Mouse (Mus musculus): ENCODE data around the gene Galnt17. TPM values are rescaled to one million over a fixed set of nuclear protein-coding genes. Genes with fewer than 3 reads are reported as not detected.

Galnt17 gene
- polyA plus RNA-seq, 1 experiment from 2014 or later: 1.1 TPM

GRCm38 (mm10) chr5:131177851-131178250, 130.4 kb downstream of the Galnt17 start:
- H3K4me1 ChIP-seq: no peaks in the 10 kb centered on the region

DNA sequence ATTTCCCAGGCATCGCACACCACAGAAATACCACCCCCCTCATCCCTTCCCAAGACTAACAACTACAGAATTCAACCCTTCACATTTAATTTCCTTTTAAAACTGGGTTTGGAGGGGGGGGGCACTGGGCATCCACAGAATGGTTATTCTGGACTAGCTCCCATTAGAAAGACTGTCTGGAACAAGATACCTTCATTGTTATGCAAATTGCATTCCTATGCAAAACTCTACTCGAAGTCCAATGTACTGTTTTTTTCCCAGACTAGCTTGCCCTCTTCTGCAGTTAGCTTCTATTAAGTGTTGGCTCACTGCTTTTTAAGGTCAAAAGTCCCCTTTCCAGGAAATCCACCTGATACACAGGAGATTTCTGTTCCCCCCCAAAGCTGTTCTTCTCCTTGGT, 131.1 kb downstream of the Galnt17 start:
- 53% methylated on average over 2 of the region's 2 CpGs for WGBS
- Histone ChIP-seq H3K27ac (no peak overlapping the region), H3K9ac (no peak overlapping the region), H3K27me3 (no peaks in the 10 kb centered on the region), H3K4me3 (no peak overlapping the region), H3K4me1 (no peaks in the 10 kb centered on the region), H3K4me2 (no peak overlapping the region), H3K9me3 (no peaks in the 10 kb centered on the region), H3K36me3 (no peaks in the 10 kb centered on the region)
- ATAC-seq (ENCODE audit: borderline replicate concordance, extremely low read depth, low FRiP score, low TSS enrichment): no peak

More at GRCm38 (mm10) chr5:131177851-131178250, 130.4 kb downstream of the Galnt17 start:
- no peak for ATAC-seq (ENCODE audit: borderline replicate concordance, extremely low read depth, low FRiP score, low TSS enrichment)
- H3K4me3 ChIP-seq: no peak overlapping the region
- no peak overlapping the region for H3K9ac ChIP-seq
- WGBS: 47% methylated on average over 7 of the region's 7 CpGs
- H3K36me3 ChIP-seq: no peaks in the 10 kb centered on the region
- no peak overlapping the region for H3K27ac ChIP-seq
- H3K9me3 ChIP-seq: no peaks in the 10 kb centered on the region
- no peaks in the 10 kb centered on the region for H3K27me3 ChIP-seq
- H3K4me2 ChIP-seq: no peak overlapping the region

GRCm38 (mm10) chr5:131169186-131169585, 139.1 kb downstream of the Galnt17 start:
- H3K27ac ChIP-seq: no peak overlapping the region
- H3K27me3 ChIP-seq: no peaks in the 10 kb centered on the region
- no peak overlapping the region for H3K4me3 ChIP-seq
- H3K4me2 ChIP-seq: no peak overlapping the region
- WGBS: 45% methylated on average over 6 of the region's 6 CpGs
- ATAC-seq (ENCODE audit: borderline replicate concordance, extremely low read depth, low FRiP score, low TSS enrichment): no peak
- H3K4me1 ChIP-seq: no peaks in the 10 kb centered on the region
- H3K9ac ChIP-seq: no peak overlapping the region
- H3K9me3 ChIP-seq: no peaks in the 10 kb centered on the region
- no peaks in the 10 kb centered on the region for H3K36me3 ChIP-seq

DNA sequence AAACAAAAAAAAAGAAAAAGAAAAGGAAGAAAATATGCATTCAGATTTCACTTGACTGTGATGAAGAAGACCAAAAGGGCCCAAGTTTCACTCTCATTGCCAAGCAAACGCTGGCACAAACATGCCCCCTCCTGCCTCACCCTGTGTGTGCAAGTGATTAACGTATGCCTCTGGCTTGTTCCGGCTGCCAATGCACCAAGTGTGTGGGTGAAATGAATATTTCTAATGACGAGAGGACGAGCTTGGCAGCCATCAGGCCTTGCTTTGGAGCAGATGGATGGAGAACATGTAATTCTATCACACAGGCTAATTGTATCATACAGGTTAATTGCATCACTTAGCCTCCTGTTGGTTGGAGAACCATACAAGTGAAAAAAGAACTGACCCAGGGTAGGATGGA, 140.9 kb downstream of the Galnt17 start:
- Histone ChIP-seq H3K27ac (no peak overlapping the region), H3K4me3 (no peak overlapping the region), H3K9me3 (no peaks in the 10 kb centered on the region), H3K27me3 (no peaks in the 10 kb centered on the region), H3K4me1 (no peaks in the 10 kb centered on the region), H3K36me3 (no peaks in the 10 kb centered on the region), H3K9ac (no peak overlapping the region), H3K4me2 (no peak overlapping the region)
- WGBS: 66% methylated on average over 5 of the region's 5 CpGs
- ATAC-seq (ENCODE audit: borderline replicate concordance, extremely low read depth, low FRiP score, low TSS enrichment): no peak

DNA sequence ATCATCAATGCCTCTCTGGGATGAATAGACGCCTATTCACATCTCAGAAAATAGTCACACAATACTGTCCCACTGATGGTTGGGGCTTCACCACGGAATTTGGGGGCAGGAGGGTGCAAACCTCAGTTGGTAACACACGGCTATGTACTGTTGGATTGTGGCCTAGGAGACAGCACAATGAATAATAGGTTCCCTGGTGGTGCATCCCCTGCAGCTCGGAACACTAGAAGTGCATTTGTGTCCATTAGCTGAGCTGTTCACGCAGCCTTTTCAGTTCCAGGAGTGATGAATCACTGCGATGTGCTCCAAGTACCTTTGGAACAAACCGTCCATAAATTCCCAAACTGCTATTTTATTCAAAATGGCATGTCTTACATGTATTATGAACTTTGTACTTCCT, 142.6 kb downstream of the Galnt17 start:
- H3K4me1 ChIP-seq: no peaks in the 10 kb centered on the region
- no peaks in the 10 kb centered on the region for H3K36me3 ChIP-seq
- H3K4me3 ChIP-seq: no peak overlapping the region
- no peaks in the 10 kb centered on the region for H3K9me3 ChIP-seq
- H3K4me2 ChIP-seq: no peak overlapping the region
- no peak overlapping the region for H3K27ac ChIP-seq
- WGBS: 80% methylated on average over 7 of the region's 7 CpGs
- H3K9ac ChIP-seq: no peak overlapping the region
- H3K27me3 ChIP-seq: no peaks in the 10 kb centered on the region
- ATAC-seq (ENCODE audit: borderline replicate concordance, extremely low read depth, low FRiP score, low TSS enrichment): no peak

DNA sequence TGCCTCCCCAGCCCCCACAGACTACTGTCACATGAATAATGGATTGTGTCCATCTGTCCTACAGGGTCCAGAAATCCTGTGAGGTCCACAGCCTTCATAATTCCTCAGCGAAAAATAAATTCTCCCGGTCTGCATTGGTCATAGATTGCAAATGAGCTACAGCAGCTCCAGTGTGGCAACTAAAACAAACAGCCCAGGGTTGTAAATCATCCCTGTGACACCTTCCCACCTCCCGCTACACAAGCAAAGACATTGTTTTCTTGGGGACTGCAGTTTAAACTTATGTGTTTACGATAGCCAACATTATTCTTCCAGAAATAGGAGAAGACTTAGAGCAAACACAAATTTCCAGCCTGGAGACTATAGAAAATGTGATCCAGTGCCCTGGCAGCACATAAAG, 150.4 kb downstream of the Galnt17 start:
- H3K9ac ChIP-seq: no peak overlapping the region
- H3K4me3 ChIP-seq: no peak overlapping the region
- no peaks in the 10 kb centered on the region for H3K36me3 ChIP-seq
- no peaks in the 10 kb centered on the region for H3K27me3 ChIP-seq
- H3K9me3 ChIP-seq: no peaks in the 10 kb centered on the region
- no peaks in the 10 kb centered on the region for H3K4me1 ChIP-seq
- no peak for ATAC-seq (ENCODE audit: borderline replicate concordance, extremely low read depth, low FRiP score, low TSS enrichment)
- no peak overlapping the region for H3K27ac ChIP-seq
- H3K4me2 ChIP-seq: no peak overlapping the region
- 23% methylated on average over 4 of the region's 4 CpGs for WGBS

- no peak overlapping the region for H3K4me3 ChIP-seq
- no peaks in the 10 kb centered on the region for H3K9me3 ChIP-seq
- H3K4me1 ChIP-seq: no peaks in the 10 kb centered on the region
- no peak overlapping the region for H3K27ac ChIP-seq
- no peak overlapping the region for H3K9ac ChIP-seq
- H3K36me3 ChIP-seq: no peaks in the 10 kb centered on the region
- ATAC-seq (ENCODE audit: borderline replicate concordance, extremely low read depth, low FRiP score, low TSS enrichment): no peak
- no peaks in the 10 kb centered on the region for H3K27me3 ChIP-seq
- 69% methylated on average over 3 of the region's 3 CpGs for WGBS
- H3K4me2 ChIP-seq: no peak overlapping the region
Observed at GRCm38 (mm10) chr5:131156323-131156722, 152.0 kb downstream of the Galnt17 start.

- Histone ChIP-seq H3K9ac (no peak overlapping the region), H3K27ac (no peak overlapping the region), H3K4me2 (no peak overlapping the region), H3K9me3 (no peaks in the 10 kb centered on the region), H3K4me3 (no peak overlapping the region), H3K36me3 (no peaks in the 10 kb centered on the region), H3K4me1 (no peaks in the 10 kb centered on the region), H3K27me3 (no peaks in the 10 kb centered on the region)
- ATAC-seq (ENCODE audit: borderline replicate concordance, extremely low read depth, low FRiP score, low TSS enrichment): no peak
- 58% methylated on average over 4 of the region's 4 CpGs for WGBS
Observed at GRCm38 (mm10) chr5:131142606-131143005, 165.7 kb downstream of the Galnt17 start.

DNA sequence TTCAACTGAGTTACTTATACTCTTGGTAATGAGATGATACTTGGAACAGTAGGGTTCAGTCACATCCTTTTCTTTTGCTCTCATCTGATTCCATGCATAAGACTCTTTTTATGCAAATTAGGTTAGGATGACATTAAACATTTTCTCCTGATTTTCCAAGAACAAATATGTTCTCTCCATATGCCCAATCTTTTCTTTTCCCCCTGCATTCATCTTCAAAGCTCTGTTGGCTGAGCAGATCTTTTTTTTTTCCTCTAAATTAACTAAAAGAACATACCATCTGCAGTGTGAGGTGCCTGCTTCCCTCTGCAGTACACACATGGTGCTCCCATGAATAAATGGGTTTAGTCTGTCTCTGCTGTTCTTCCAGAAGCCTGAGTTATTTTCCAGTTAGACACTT, 173.5 kb downstream of the Galnt17 start:
- H3K4me1 ChIP-seq: no peaks in the 10 kb centered on the region
- H3K4me2 ChIP-seq: no peak overlapping the region
- H3K9ac ChIP-seq: no peak overlapping the region
- H3K4me3 ChIP-seq: no peak overlapping the region
- no peaks in the 10 kb centered on the region for H3K9me3 ChIP-seq
- no peaks in the 10 kb centered on the region for H3K27me3 ChIP-seq
- H3K36me3 ChIP-seq: no peaks in the 10 kb centered on the region
- no peak for ATAC-seq (ENCODE audit: borderline replicate concordance, extremely low read depth, low FRiP score, low TSS enrichment)
- H3K27ac ChIP-seq: no peak overlapping the region

DNA sequence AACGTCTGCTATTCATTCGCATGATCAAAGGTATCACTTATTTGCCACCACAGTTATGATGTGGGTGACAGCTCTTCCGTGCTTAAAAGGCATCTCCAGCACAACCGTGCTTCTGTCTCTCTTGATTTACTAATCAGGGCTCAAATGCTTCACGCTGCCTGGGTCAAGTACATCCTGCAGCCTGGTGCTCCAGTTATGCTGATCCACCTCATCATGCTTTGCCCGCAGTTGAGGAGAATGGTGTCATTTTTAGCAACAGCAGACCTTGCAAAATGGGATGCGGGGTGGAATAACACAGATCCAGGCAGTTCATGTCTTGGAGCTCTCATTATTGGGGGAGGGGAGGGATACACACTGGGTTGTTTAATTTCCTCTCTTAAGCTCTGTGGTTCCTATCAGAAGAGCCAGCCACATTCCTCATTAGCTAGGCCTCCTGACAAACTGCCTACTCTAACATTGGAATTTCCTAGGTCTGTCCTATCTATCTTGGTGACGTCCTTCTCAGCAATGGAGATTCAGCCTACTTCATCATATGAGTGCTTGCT, 187.9 kb downstream of the Galnt17 start:
- Histone ChIP-seq H3K27ac (no peak overlapping the region), H3K4me3 (no peak overlapping the region), H3K9me3 (no peaks in the 10 kb centered on the region), H3K27me3 (no peaks in the 10 kb centered on the region), H3K4me2 (no peak overlapping the region), H3K9ac (no peak overlapping the region), H3K36me3 (no peaks in the 10 kb centered on the region), H3K4me1 (no peaks in the 10 kb centered on the region)
- WGBS: 67% methylated on average over 8 of the region's 8 CpGs
- no peak for ATAC-seq (ENCODE audit: borderline replicate concordance, extremely low read depth, low FRiP score, low TSS enrichment)

GRCm38 (mm10) chr5:131119896-131120295, 188.4 kb downstream of the Galnt17 start:
- no peak overlapping the region for H3K4me3 ChIP-seq
- H3K27ac ChIP-seq: no peak overlapping the region
- H3K4me1 ChIP-seq: no peaks in the 10 kb centered on the region
- no peaks in the 10 kb centered on the region for H3K36me3 ChIP-seq
- WGBS: 53% methylated on average over 4 of the region's 4 CpGs
- H3K27me3 ChIP-seq: no peaks in the 10 kb centered on the region
- H3K4me2 ChIP-seq: no peak overlapping the region
- no peaks in the 10 kb centered on the region for H3K9me3 ChIP-seq
- ATAC-seq (ENCODE audit: borderline replicate concordance, extremely low read depth, low FRiP score, low TSS enrichment): no peak
- H3K9ac ChIP-seq: no peak overlapping the region

DNA sequence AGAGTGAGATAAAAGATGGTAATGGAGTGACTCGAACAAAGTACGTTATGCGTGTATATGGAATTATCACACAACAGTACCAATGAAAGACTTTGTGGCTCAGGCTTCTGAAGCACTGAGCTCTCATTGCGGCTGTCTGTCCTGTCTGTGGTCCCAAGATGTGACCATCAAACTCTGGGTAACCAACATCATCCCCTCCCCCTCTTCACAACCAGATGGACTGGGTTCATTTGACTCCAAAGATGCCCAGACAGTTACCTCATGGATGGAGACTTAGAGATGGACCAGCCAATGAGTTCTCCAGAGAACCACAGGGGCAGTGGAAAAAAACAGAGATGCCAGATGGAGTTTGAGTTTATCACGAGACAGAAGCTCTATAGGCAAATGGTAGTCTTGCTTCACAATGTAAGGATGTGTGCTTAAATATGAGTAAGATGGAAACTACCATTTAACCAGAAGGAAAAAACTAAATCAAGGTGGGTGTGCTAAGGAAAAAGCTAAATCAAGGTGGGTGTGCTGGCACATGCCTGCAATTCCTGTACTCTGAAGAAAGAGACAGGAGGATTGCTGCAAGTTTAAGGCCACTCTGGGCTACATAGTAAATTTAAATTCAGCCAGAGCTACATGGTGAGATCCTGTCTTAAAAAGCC, 190.8 kb downstream of the Galnt17 start:
- no peak overlapping the region for H3K4me2 ChIP-seq

More for the DNA sequence above, 190.8 kb downstream of the Galnt17 start:
- Histone ChIP-seq H3K4me1 (no peaks in the 10 kb centered on the region), H3K4me3 (no peak overlapping the region), H3K9ac (no peak overlapping the region), H3K36me3 (no peaks in the 10 kb centered on the region), H3K9me3 (no peaks in the 10 kb centered on the region), H3K27ac (no peak overlapping the region), H3K27me3 (no peaks in the 10 kb centered on the region)
- ATAC-seq (ENCODE audit: borderline replicate concordance, extremely low read depth, low FRiP score, low TSS enrichment): no peak
- 77% methylated on average over 5 of the region's 5 CpGs for WGBS
